Mouse (Mus musculus) liver, embryonic 14.5 days (tissue): ENCODE results near the gene Aqp7. TPM values are rescaled to one million over a fixed set of nuclear protein-coding genes. Genes with fewer than 3 reads are reported as not detected.

Source experiments
- ATAC-seq: fragments of 200-750 bp; cut with Nextera tagmentation; 2 replicates; pipeline ENCODE4 v1.8.0; 2017; ENCODE audit warnings: moderate number of reproducible peaks, mild to moderate bottlenecking, moderate library complexity; ENCODE audit not compliant: insufficient read depth
- DNase-seq, 3 experiments: peaks; one replicate each; pipeline ENCODE4 v3.0.0-alpha.2; 2012 to 2013; ENCODE audit warnings: low read depth in 3 of 3, low spot score in 3 of 3
- H3K27ac ChIP-seq: fragments of 300-500 bp; sonication (generic); 2 replicates; pipeline ENCODE4 v1.5.1; 2014; ENCODE audit warnings: moderate library complexity, mild to moderate bottlenecking, control low read depth, inconsistent platforms
- H3K27me3 ChIP-seq: fragments of 300-500 bp; sonication (generic); 2 replicates; pipeline ENCODE4 v1.6.1; 2014; ENCODE audit warnings: mild to moderate bottlenecking, low read length, moderate library complexity; ENCODE audit not compliant: control insufficient read depth, insufficient read depth
- H3K36me3 ChIP-seq: fragments of 300-500 bp; sonication (generic); replicated peaks from 2 replicates; pipeline ENCODE4 v1.6.1; 2014; ENCODE audit warnings: low read depth; ENCODE audit not compliant: control insufficient read depth, insufficient read depth
- H3K4me1 ChIP-seq, 2 experiments: fragments of 200-500 bp in 1 of 2; fragments of 300-500 bp in 1 of 2; sonication (generic) in 1 of 2; replicated peaks; 2 replicates each; pipeline ENCODE4 v1.6.1; 2012 to 2014; ENCODE audit warnings: antibody characterized with exemption in 1 of 2, inconsistent platforms in 1 of 2, low read length in 1 of 2; ENCODE audit not compliant: control insufficient read depth in 2 of 2, insufficient read depth in 2 of 2
- H3K4me2 ChIP-seq: fragments of 300-500 bp; sonication (generic); 2 replicates; pipeline ENCODE4 v1.6.1; 2014; ENCODE audit warnings: low read depth, mild to moderate bottlenecking, control low read depth, moderate library complexity
- H3K4me3 ChIP-seq, 2 experiments: fragments of 200-500 bp in 1 of 2; fragments of 300-500 bp in 1 of 2; sonication (generic) in 1 of 2; 2 replicates each; pipeline ENCODE4 v1.5.1; 2012 to 2014; ENCODE audit warnings: low read depth in 2 of 2, low read length in 2 of 2, mild to moderate bottlenecking in 2 of 2, control low read depth in 1 of 2, inconsistent platforms in 1 of 2, moderate library complexity in 1 of 2; ENCODE audit not compliant: insufficient read depth in 1 of 2
- H3K9ac ChIP-seq: fragments of 300-500 bp; sonication (generic); replicated peaks from 2 replicates; pipeline ENCODE4 v1.6.1; 2014; ENCODE audit warnings: mild to moderate bottlenecking, control low read depth, moderate library complexity
- H3K9me3 ChIP-seq: fragments of 300-500 bp; sonication (generic); 2 replicates; pipeline ENCODE4 v1.6.1; 2016; ENCODE audit warnings: low read length, mixed read lengths; ENCODE audit not compliant: control insufficient read depth
- CTCF ChIP-seq: IDR thresholded peaks from 2 replicates; pipeline ENCODE4 v1.5.1; 2016; ENCODE audit warnings: antibody characterized with exemption, low read depth, control low read depth
- EP300 ChIP-seq: IDR thresholded peaks from 2 replicates; pipeline ENCODE4 v1.6.1; 2016; ENCODE audit warnings: antibody characterized with exemption, low read depth
- WGBS: fragments of 180-500 bp; shearing (Covaris S2); extraction: QIAGEN DNeasy Blood & Tissue Kit; methylation state at CpG from one replicate; pipeline ENCODE4 v1.1.7; 2014; ENCODE audit not compliant: insufficient replicate concordance; 5-methylcytosine and 5-hydroxymethylcytosine counted together
- polyA plus RNA-seq, 2 experiments: library from polyadenylated mRNA; depleted of rRNA in 1 of 2; stranded (reverse) in 1 of 2; unstranded in 1 of 2; fragments of >200 nt; fragmentation: Nextera tagmentation in 1 of 2; extraction: Ambion mirVana in 1 of 2; gene quantifications; 2 replicates each; pipeline versions ENCODE4 v1.2.1 to v1.2.3; 2012 to 2014

Aqp7 gene
- polyA plus RNA-seq, 2 experiments = 0.50 to 1.1 TPM

GRCm38 (mm10) chr4:41074461-41074860, 26.5 kb upstream of the Aqp7 start:
- WGBS = 59% methylated on average over 6 of the region's 6 CpGs

DNA sequence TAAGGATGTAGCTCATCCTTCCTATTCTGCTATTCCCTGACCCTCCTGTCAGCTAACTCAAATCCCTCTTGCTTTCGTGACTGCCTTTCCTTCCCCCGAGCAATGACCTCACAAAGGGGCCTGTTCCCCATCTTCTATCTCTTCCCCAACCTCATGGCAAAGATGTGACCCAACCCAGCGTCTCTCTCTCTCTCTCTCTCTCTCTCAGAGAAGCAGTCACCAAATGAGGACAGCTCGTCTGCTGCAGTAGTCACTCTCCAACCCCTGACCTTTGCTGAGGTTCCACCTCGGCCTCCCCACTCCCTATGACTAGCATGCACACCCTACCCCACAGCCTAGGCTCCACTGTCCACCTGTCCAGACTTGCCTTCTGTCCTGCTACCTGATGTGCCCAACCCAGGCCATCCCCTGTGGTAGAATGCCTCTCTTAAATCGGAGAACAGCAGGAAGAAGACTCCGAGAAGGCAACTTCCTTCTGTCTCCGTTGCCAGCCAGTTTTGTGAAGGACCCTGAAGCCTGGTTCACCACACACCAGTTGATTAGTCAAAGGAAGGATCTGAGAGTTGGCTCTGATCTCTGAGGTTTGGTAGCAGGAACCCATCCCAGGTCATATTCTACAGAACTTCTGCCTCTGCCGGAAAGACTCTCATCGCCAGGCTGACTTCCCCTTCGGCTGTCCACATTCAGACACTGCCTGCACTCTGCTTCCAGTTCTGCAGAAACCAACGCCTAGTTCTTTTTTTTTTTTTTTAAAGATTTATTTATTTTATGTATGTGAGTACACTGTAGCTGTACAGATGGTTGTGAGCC, 25.3 kb upstream of the Aqp7 start:
- Histone ChIP-seq H3K9me3 (no peaks in the 10 kb centered on the region), H3K4me2 (no peak overlapping the region), H3K27ac (no peak overlapping the region), H3K4me3 (no peak overlapping the region), H3K36me3 (no peaks in the 10 kb centered on the region), H3K27me3 (no peaks in the 10 kb centered on the region; the same call in 1 of the 2 replicates), H3K4me1 (no peaks in the 10 kb centered on the region), H3K9ac (no peak overlapping the region)
- ATAC-seq (no peak), DNase-seq (no peak)
- TF ChIP-seq EP300 = no peak
- no peak for TF ChIP-seq CTCF
- WGBS = 34% methylated on average over 12 of the region's 12 CpGs

More at GRCm38 (mm10) chr4:41074461-41074860, 26.5 kb upstream of the Aqp7 start:
- no peaks in the 10 kb centered on the region for H3K36me3 ChIP-seq
- DNase-seq = no peak
- H3K4me2 ChIP-seq = no peak overlapping the region
- no peaks in the 10 kb centered on the region for H3K9me3 ChIP-seq
- no peak overlapping the region for H3K9ac ChIP-seq
- no peak overlapping the region for H3K27ac ChIP-seq
- H3K4me1 ChIP-seq = no peaks in the 10 kb centered on the region
- H3K4me3 ChIP-seq = no peak overlapping the region
- TF ChIP-seq EP300 (no peak), CTCF (no peak)
- ATAC-seq = no peak
- no peaks in the 10 kb centered on the region; the same call in 1 of the 2 replicates for H3K27me3 ChIP-seq

GRCm38 (mm10) chr4:41071500-41072429, 23.8 kb upstream of the Aqp7 start:
- H3K4me1 ChIP-seq = no peaks in the 10 kb centered on the region
- no peaks in the 10 kb centered on the region for H3K9me3 ChIP-seq
- no peak overlapping the region for H3K4me3 ChIP-seq
- no peak for ATAC-seq
- no peak overlapping the region for H3K9ac ChIP-seq
- H3K27me3 ChIP-seq = no peaks in the 10 kb centered on the region
- no peak overlapping the region for H3K4me2 ChIP-seq
- WGBS = 68% methylated on average over 14 of the region's 14 CpGs
- no peak for DNase-seq
- TF ChIP-seq CTCF (no peak), EP300 (no peak)
- H3K27ac ChIP-seq = no peak overlapping the region
- no peaks in the 10 kb centered on the region for H3K36me3 ChIP-seq

GRCm38 (mm10) chr4:41065196-41065595, 17.3 kb upstream of the Aqp7 start:
- Histone ChIP-seq H3K27me3 (no peaks in the 10 kb centered on the region), H3K4me1 (no peaks in the 10 kb centered on the region), H3K9me3 (no peaks in the 10 kb centered on the region), H3K9ac (no peak overlapping the region), H3K36me3 (no peaks in the 10 kb centered on the region), H3K4me3 (no peak overlapping the region), H3K4me2 (no peak overlapping the region), H3K27ac (no peak overlapping the region)
- no peak for DNase-seq
- no peak for ATAC-seq
- 71% methylated on average over 4 of the region's 4 CpGs for WGBS
- TF ChIP-seq EP300 (no peak), CTCF (no peak)
